Mouse (Mus musculus) limb, embryonic 11.5 days (tissue): Measurements from ENCODE around the gene Zfp296. TPM values are rescaled to one million over a fixed set of nuclear protein-coding genes. Genes with fewer than 3 reads are reported as not detected.

ENCODE experiments used
- ATAC-seq: fragments of 200-750 bp; cut with Nextera tagmentation; 2 replicates; pipeline ENCODE4 v1.8.0; 2017; ENCODE audit warnings: low read depth; ENCODE audit not compliant: insufficient number of reproducible peaks, low FRiP score, low TSS enrichment
- DNase-seq: peaks from one replicate; pipeline ENCODE4 v3.0.0-alpha.2; 2015; ENCODE audit warnings: low spot score
- H3K27ac ChIP-seq: fragments of 300-500 bp; sonication (generic); replicated peaks from 2 replicates; pipeline ENCODE4 v1.5.1; 2014; ENCODE audit warnings: low read depth, mild to moderate bottlenecking, low read length
- H3K27me3 ChIP-seq: fragments of 300-500 bp; sonication (generic); 2 replicates; pipeline ENCODE4 v1.6.1; 2014; ENCODE audit warnings: mild to moderate bottlenecking, low read length, mixed read lengths; ENCODE audit not compliant: control insufficient read depth, insufficient read depth
- H3K36me3 ChIP-seq: fragments of 300-500 bp; sonication (generic); 2 replicates; pipeline ENCODE4 v1.6.1; 2014; ENCODE audit warnings: mild to moderate bottlenecking, low read length, moderate library complexity, mixed read lengths; ENCODE audit not compliant: control insufficient read depth, insufficient read depth
- H3K4me1 ChIP-seq: fragments of 300-500 bp; sonication (generic); 2 replicates; pipeline ENCODE4 v1.6.1; 2014; ENCODE audit warnings: low read length, mixed read lengths; ENCODE audit not compliant: control insufficient read depth, insufficient read depth
- H3K4me2 ChIP-seq: fragments of 300-500 bp; sonication (generic); 2 replicates; pipeline ENCODE4 v1.6.1; 2014; ENCODE audit warnings: low read depth, mild to moderate bottlenecking, moderate library complexity; ENCODE audit not compliant: severe bottlenecking
- H3K4me3 ChIP-seq: fragments of 300-500 bp; sonication (generic); 2 replicates; pipeline ENCODE4 v1.5.1; 2014; ENCODE audit warnings: low read depth, low read length
- H3K9ac ChIP-seq: fragments of 300-500 bp; sonication (generic); 2 replicates; pipeline ENCODE4 v1.6.1; 2014; ENCODE audit warnings: mild to moderate bottlenecking, low read length
- H3K9me3 ChIP-seq: fragments of 300-500 bp; sonication (generic); 2 replicates; pipeline ENCODE4 v1.6.1; 2016; ENCODE audit warnings: low read length; ENCODE audit not compliant: control insufficient read depth
- WGBS: fragments of 180-500 bp; shearing (Covaris S2); extraction: QIAGEN DNeasy Blood & Tissue Kit; methylation state at CpG from one replicate; pipeline ENCODE4 v1.1.7; 2014; 5-methylcytosine and 5-hydroxymethylcytosine counted together
- polyA plus RNA-seq: library from polyadenylated mRNA; unstranded; fragments of >200 nt; fragmentation: Nextera tagmentation; extraction: Ambion mirVana; gene quantifications from 2 replicates; pipeline ENCODE4 v1.2.1, GENCODE M21; 2014

The Zfp296 gene
- polyA plus RNA-seq, 1 experiment from 2014 or later = 0.21 TPM

DNA sequence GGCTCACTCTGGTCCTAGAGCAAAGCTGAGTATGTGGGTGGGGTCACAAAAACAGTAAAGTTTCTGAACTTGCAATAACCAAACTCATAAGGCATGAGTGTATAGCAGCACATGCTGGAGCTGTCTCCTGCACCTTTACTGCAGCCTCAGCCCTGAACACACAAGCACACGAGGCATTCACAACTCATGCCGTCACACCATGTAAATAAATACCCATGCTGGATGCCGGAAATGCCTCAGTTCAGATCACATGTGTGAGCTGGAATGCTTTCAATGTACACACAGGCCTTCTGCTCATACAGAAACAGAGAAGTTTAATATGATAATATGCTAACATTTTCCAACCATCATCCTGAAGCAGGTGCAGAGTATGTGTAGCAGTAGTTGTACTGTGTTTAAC lies 31.1 kb upstream of the Zfp296 start:
- Histone ChIP-seq H3K36me3 (no peaks in the 10 kb centered on the region; the same call in 1 of the 2 replicates), H3K9me3 (no peaks in the 10 kb centered on the region), H3K4me3 (no peak overlapping the region), H3K4me2 (no peak overlapping the region), H3K27me3 (no peaks in the 10 kb centered on the region), H3K9ac (no peak overlapping the region), H3K4me1 (0 out of 2 replicates have a peak, but pooled peaks cover 3% of the 10 kb centered on the region), H3K27ac (no peak overlapping the region)
- WGBS = 70% methylated on average over 3 of the region's 3 CpGs
- no peak for ATAC-seq
- DNase-seq = no peak

GRCm38 (mm10) chr7:19547344-19547969 lies 29.6 kb upstream of the Zfp296 start:
- Histone ChIP-seq H3K4me1 (0 out of 2 replicates have a peak, but pooled peaks cover 3% of the 10 kb centered on the region), H3K4me3 (no peak overlapping the region), H3K9ac (no peak overlapping the region), H3K36me3 (peaks cover under 1% of the 10 kb centered on the region; the same call in 1 of the 2 replicates), H3K4me2 (no peak overlapping the region), H3K9me3 (no peaks in the 10 kb centered on the region), H3K27me3 (no peaks in the 10 kb centered on the region), H3K27ac (no peak overlapping the region)
- ATAC-seq (no peak), DNase-seq (no peak)
- 84% methylated on average over 2 of the region's 2 CpGs for WGBS

DNA sequence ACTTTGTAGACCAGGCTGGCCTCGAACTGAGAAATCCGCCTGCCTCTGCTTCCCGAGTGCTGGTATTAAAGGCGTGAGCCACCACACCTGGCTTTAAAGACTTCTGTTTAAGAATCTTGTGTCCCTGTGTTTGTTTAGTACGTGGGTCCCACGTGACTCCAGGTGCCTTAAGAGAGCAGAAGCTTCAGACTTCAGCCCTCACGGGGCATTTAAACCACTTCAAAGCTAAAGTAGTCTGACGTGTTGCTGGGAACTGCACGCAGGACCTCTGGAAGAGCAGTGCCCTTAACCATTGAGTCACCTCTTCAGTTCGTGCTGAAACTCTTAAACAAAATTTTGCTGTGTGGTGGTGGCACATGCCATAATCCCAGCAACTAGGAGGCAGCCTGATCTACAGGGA lies 27.7 kb upstream of the Zfp296 start:
- ATAC-seq = no peak
- Histone ChIP-seq H3K27me3 (no peaks in the 10 kb centered on the region), H3K36me3 (peaks cover 8% of the 10 kb centered on the region; the same call in 1 of the 2 replicates), H3K4me3 (no peak overlapping the region), H3K4me1 (0 out of 2 replicates have a peak, but pooled peaks cover 3% of the 10 kb centered on the region), H3K9ac (no peak overlapping the region), H3K9me3 (no peaks in the 10 kb centered on the region), H3K27ac (no peak overlapping the region), H3K4me2 (no peak overlapping the region)
- 85% methylated on average over 10 of the region's 10 CpGs for WGBS
- DNase-seq = no peak

GRCm38 (mm10) chr7:19551634-19552033 lies 25.5 kb upstream of the Zfp296 start:
- 67% methylated on average over 5 of the region's 5 CpGs for WGBS
- H3K36me3 ChIP-seq = peaks cover 9% of the 10 kb centered on the region; the same call in 1 of the 2 replicates
- H3K4me2 ChIP-seq = no peak overlapping the region
- no peak overlapping the region for H3K27ac ChIP-seq
- no peak for DNase-seq
- H3K27me3 ChIP-seq = no peaks in the 10 kb centered on the region
- H3K4me3 ChIP-seq = no peak overlapping the region
- no peak for ATAC-seq
- H3K9ac ChIP-seq = no peak overlapping the region
- no peaks in the 10 kb centered on the region for H3K9me3 ChIP-seq
- 0 out of 2 replicates have a peak, but pooled peaks cover under 1% of the 10 kb centered on the region for H3K4me1 ChIP-seq

GRCm38 (mm10) chr7:19552443-19552842 lies 24.6 kb upstream of the Zfp296 start:
- Histone ChIP-seq H3K4me3 (no peak overlapping the region), H3K4me1 (no peaks in the 10 kb centered on the region), H3K4me2 (no peak overlapping the region), H3K27me3 (no peaks in the 10 kb centered on the region), H3K9me3 (no peaks in the 10 kb centered on the region), H3K9ac (no peak overlapping the region), H3K27ac (no peak overlapping the region), H3K36me3 (peaks cover 12% of the 10 kb centered on the region; the same call in 1 of the 2 replicates)
- WGBS = 67% methylated on average over 2 of the region's 2 CpGs
- DNase-seq (no peak), ATAC-seq (no peak)

DNA sequence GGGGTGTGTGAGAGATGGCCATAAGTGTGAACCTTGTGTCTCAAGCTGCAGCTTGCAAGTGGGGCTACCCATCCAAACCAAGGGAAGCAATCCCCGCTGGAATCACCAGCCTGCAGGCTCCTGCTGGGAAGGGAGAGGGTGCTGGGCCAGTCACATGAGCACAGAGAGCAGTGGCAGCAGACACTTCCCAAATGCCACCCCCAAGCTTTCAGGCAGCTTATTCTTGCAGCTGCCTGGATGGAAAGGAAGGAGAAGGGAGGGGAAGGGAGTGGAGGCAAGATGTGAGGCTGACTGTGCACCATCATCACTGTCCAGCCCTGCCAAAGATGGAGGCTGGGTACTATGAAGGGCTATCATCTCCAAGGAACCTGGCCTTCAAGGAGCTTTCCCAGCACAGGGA lies 22.9 kb upstream of the Zfp296 start:
- WGBS = 63% methylated on average over 1 of the region's 1 CpGs
- Histone ChIP-seq H3K4me3 (no peak overlapping the region), H3K27ac (no peak overlapping the region), H3K9ac (no peak overlapping the region), H3K4me1 (no peaks in the 10 kb centered on the region; the same call in 1 of the 2 replicates), H3K9me3 (no peaks in the 10 kb centered on the region), H3K4me2 (no peak overlapping the region), H3K27me3 (no peaks in the 10 kb centered on the region), H3K36me3 (peaks cover 19% of the 10 kb centered on the region)
- ATAC-seq (no peak), DNase-seq (no peak)

- DNase-seq (no peak), ATAC-seq (no peak)
- H3K9ac ChIP-seq = no peak overlapping the region
- no peak overlapping the region for H3K27ac ChIP-seq
- no peak overlapping the region for H3K4me3 ChIP-seq
- no peaks in the 10 kb centered on the region for H3K9me3 ChIP-seq
- H3K27me3 ChIP-seq = no peaks in the 10 kb centered on the region
- H3K4me2 ChIP-seq = no peak overlapping the region
- H3K36me3 ChIP-seq = peaks cover 19% of the 10 kb centered on the region
- WGBS = 94% methylated on average over 2 of the region's 2 CpGs
- peaks cover 12% of the 10 kb centered on the region; the same call in 1 of the 2 replicates for H3K4me1 ChIP-seq
Measured at GRCm38 (mm10) chr7:19557086-19557485, 20.0 kb upstream of the Zfp296 start.

DNA sequence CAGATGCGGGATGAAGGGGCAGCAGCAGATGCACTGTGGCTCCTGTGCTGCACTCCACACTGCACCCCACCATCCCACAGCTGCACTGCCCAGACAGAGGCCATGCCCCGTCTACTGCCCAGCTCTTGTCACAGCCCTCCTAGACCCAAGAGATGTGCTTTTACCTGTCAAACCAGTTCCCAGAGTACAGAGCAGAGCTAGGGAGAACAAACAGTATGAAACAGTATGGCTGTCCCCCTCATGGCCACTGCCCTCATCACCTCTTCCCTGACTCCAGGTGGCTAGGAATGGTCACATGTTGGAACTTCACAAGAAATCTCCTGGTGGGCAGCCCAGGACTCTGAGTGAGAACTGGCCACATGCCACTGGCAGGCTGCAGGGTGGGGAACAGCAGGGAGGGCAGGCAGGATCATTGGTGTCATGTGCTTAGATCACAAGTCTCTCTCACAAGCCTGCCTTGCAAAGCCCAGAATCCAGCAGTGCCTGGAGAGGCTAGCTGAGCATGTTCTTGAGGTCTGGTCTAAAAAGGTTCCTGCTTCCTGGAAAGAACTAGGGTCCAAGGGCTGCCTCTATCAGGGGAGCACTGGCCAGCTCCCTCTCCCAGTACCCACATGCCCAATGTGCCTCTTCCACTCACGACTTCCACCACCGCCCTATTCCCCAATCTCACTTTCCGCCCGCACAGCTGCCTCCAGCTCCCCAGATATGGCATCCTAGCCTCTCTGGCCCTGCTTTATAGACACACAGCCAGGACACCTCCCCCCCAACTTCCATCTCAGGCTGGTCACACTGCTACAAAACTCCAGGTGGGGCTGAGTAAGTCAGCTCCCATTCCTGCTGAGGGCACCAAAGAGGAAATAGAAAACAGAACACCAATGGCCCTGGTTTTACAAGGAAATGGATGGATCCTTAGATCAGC lies 18.8 kb upstream of the Zfp296 start:
- WGBS = 90% methylated on average over 6 of the region's 6 CpGs
- Histone ChIP-seq H3K9ac (no peak overlapping the region), H3K4me3 (no peak overlapping the region), H3K27me3 (no peaks in the 10 kb centered on the region), H3K4me2 (no peak overlapping the region), H3K36me3 (peaks cover 16% of the 10 kb centered on the region), H3K9me3 (no peaks in the 10 kb centered on the region), H3K4me1 (peaks cover 17% of the 10 kb centered on the region), H3K27ac (no peak overlapping the region)
- no peak for ATAC-seq
- DNase-seq = no peak
